Mouse (Mus musculus) lung, embryonic 16.5 days (tissue): ENCODE measurements around the gene Efcab12. TPM values are rescaled to one million over a fixed set of nuclear protein-coding genes. Genes with fewer than 3 reads are reported as not detected.
A peak's percentile ranks its signal among the peaks of the same experiment; 100 is the strongest.
"Not testable (repeated sequence)": the region's sequence is repeated elsewhere in the genome, so short reads cannot be mapped to it uniquely, and the experiment has no call there.

ENCODE experiments used
- ATAC-seq: fragments of 200-750 bp; cut with Nextera tagmentation; 2 replicates; pipeline ENCODE4 v1.8.0; 2017; ENCODE audit warnings: low read depth, mild to moderate bottlenecking, moderate library complexity
- H3K27ac ChIP-seq: fragments of 300-500 bp; sonication (generic); 2 replicates; pipeline ENCODE4 v1.5.1; 2014; ENCODE audit warnings: mild to moderate bottlenecking, control low read depth, low read length
- H3K27me3 ChIP-seq: fragments of 300-500 bp; sonication (generic); 2 replicates; pipeline ENCODE4 v1.6.1; 2014; ENCODE audit warnings: low read depth, low read length, mixed read lengths; ENCODE audit not compliant: control insufficient read depth, insufficient read depth
- H3K36me3 ChIP-seq: fragments of 300-500 bp; sonication (generic); 2 replicates; pipeline ENCODE4 v1.6.1; 2014; ENCODE audit warnings: low read length; ENCODE audit not compliant: control insufficient read depth, insufficient read depth
- H3K4me1 ChIP-seq: fragments of 300-500 bp; sonication (generic); replicated peaks from 2 replicates; pipeline ENCODE4 v1.6.1; 2014; ENCODE audit warnings: low read length, mixed read lengths; ENCODE audit not compliant: control insufficient read depth, insufficient read depth
- H3K4me2 ChIP-seq: fragments of 300-500 bp; sonication (generic); 2 replicates; pipeline ENCODE4 v1.6.1; 2014; ENCODE audit warnings: low read depth, low read length, control low read depth
- H3K4me3 ChIP-seq: fragments of 300-500 bp; sonication (generic); 2 replicates; pipeline ENCODE4 v1.5.1; 2014; ENCODE audit warnings: mild to moderate bottlenecking, low read length, control low read depth
- H3K9ac ChIP-seq: fragments of 300-500 bp; sonication (generic); 2 replicates; pipeline ENCODE4 v1.6.1; 2014; ENCODE audit warnings: low read length, control low read depth
- H3K9me3 ChIP-seq: fragments of 300-500 bp; sonication (generic); 2 replicates; pipeline ENCODE4 v1.6.1; 2016; ENCODE audit warnings: low read length; ENCODE audit not compliant: control insufficient read depth
- WGBS: fragments of 180-500 bp; shearing (Covaris S2); extraction: QIAGEN DNeasy Blood & Tissue Kit; methylation state at CpG from one replicate; pipeline ENCODE4 v1.1.7; 2014; 5-methylcytosine and 5-hydroxymethylcytosine counted together
- polyA plus RNA-seq: library from polyadenylated mRNA; unstranded; fragments of >200 nt; fragmentation: Nextera tagmentation; extraction: Ambion mirVana; gene quantifications from 2 replicates; pipeline ENCODE4 v1.2.1, GENCODE M21; 2015

The Efcab12 gene
- polyA plus RNA-seq, 1 experiment from 2014 or later: 2.1 TPM

DNA sequence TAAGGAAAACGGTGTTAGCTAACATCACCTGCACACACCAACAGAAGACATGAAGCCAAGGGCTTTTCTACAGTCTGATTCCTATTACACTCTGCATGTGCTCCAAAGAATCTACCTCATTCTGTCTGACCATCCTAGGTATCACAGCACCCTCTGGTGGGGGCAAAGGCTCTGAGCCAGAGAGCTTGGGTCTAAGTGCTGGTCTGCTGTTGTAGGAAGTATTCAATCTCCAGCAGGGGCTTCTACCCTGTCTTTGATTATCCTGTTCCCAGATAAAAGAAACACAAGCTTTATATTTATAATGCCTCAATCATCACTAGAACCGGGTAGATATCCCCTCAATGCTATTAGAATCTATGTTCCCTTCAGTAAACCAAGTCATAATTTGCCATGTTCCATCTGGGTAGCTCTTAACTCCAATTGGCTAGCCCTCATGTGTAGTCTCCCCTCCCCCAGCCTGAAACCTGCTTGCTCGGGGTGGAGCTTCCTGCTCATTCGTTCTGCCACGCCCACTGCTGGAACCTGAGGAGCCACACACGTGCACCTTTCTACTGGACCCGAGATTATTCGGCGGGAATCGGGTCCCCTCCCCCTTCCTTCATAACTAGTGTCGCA, 14.3 kb downstream of the Efcab12 start:
- WGBS: 2% methylated on average over 4 of the region's 11 CpGs
- Histone ChIP-seq H3K4me2 (peak overlapping the region; percentile 46), H3K4me3 (peak overlapping the region; percentile 28), H3K27ac (peak overlapping the region; percentile 31; the same call in 1 of the 2 replicates)
- ATAC-seq: peak; percentile 96
- not testable (repeated sequence) for H3K36me3 ChIP-seq, H3K4me1 ChIP-seq, H3K27me3 ChIP-seq, H3K9ac ChIP-seq, H3K9me3 ChIP-seq

- Histone ChIP-seq H3K9ac (no peak overlapping the region), H3K9me3 (no peaks in the 10 kb centered on the region), H3K27me3 (no peaks in the 10 kb centered on the region), H3K27ac (no peak overlapping the region), H3K4me3 (no peak overlapping the region), H3K4me1 (no peaks in the 10 kb centered on the region), H3K36me3 (no peaks in the 10 kb centered on the region), H3K4me2 (no peak overlapping the region)
- ATAC-seq: no peak
- WGBS: 65% methylated on average over 8 of the region's 8 CpGs
These were observed 16.8 kb downstream of the Efcab12 start for GRCm38 (mm10) chr6:115821216-115821993.

DNA sequence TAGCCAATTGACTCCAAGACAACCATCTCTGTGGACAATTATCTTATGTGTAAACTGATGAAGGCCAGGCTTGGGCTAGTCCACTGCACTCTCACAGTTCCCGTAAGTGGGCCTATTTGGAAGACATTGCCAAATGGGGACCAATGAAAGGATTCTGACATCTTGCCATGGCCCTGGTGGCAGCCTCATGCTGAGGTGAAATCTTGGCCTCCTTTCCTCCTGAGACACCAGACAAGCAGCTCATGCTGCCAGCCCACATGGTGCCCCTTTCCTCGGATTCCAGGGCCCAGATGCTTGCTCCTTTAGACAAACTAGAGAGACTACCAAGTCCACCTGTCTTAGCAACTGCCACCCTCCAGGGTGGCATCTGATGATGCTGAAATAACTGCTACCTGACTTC, 20.1 kb downstream of the Efcab12 start:
- Histone ChIP-seq H3K27me3 (no peaks in the 10 kb centered on the region), H3K9me3 (no peaks in the 10 kb centered on the region), H3K36me3 (no peaks in the 10 kb centered on the region), H3K9ac (no peak overlapping the region), H3K4me2 (no peak overlapping the region), H3K4me3 (no peak overlapping the region), H3K4me1 (no peaks in the 10 kb centered on the region), H3K27ac (no peak overlapping the region)
- WGBS: 59% methylated on average over 2 of the region's 2 CpGs
- ATAC-seq: no peak

GRCm38 (mm10) chr6:115815041-115815440, 23.2 kb downstream of the Efcab12 start:
- Histone ChIP-seq H3K4me2 (no peak overlapping the region), H3K9me3 (no peaks in the 10 kb centered on the region), H3K36me3 (no peaks in the 10 kb centered on the region), H3K9ac (no peak overlapping the region), H3K4me1 (no peaks in the 10 kb centered on the region), H3K4me3 (no peak overlapping the region), H3K27ac (no peak overlapping the region), H3K27me3 (no peaks in the 10 kb centered on the region)
- WGBS: 70% methylated on average over 4 of the region's 4 CpGs
- ATAC-seq: no peak

DNA sequence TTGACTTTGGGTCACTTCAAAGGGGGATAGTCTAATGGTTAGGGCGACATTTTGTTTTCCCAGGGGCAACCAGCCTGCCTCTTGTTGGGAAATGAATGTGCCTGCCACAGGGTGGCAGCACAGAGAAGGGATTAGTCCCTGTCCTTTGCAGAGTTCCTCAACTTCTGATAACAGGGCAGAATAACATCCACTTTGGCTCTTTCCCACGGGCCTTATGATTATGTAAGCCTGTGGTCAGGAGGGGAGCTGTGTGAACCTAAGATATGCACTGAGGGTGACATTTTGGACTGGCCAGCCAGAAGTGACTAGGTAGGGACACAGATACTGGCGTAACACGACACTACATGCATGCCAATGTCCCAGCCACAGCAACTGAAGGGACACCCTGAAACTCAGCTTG, 24.1 kb downstream of the Efcab12 start:
- H3K4me3 ChIP-seq: no peak overlapping the region
- H3K9ac ChIP-seq: no peak overlapping the region; the same call in 1 of the 2 replicates
- H3K4me1 ChIP-seq: no peaks in the 10 kb centered on the region
- 28% methylated on average over 4 of the region's 4 CpGs for WGBS
- no peaks in the 10 kb centered on the region for H3K27me3 ChIP-seq
- no peak overlapping the region for H3K27ac ChIP-seq
- no peaks in the 10 kb centered on the region for H3K36me3 ChIP-seq
- no peak overlapping the region for H3K4me2 ChIP-seq
- ATAC-seq: peak; percentile 32; the same call in 1 of the 2 replicates
- H3K9me3 ChIP-seq: no peaks in the 10 kb centered on the region

DNA sequence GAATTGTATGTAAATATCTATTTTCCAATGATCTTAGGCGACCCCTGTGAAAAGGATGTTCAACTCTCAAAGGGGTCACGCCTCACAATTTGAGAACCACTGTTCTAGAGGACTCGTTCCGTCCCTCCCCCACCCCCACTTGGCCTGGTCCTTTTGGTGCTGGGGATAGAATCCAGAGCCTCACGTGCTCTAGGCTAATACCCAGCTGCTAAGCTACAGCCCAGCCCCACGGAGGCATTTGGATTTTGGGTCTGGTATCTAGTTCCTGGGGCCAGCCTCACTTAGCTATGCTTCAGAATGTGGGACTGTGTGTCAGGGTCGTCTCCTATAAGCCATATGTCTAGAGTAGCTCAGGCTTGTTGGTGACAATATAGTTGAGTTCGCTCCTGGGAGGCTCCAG, 26.6 kb downstream of the Efcab12 start:
- H3K9me3 ChIP-seq: no peaks in the 10 kb centered on the region
- WGBS: 62% methylated on average over 8 of the region's 8 CpGs
- ATAC-seq: no peak

DNA sequence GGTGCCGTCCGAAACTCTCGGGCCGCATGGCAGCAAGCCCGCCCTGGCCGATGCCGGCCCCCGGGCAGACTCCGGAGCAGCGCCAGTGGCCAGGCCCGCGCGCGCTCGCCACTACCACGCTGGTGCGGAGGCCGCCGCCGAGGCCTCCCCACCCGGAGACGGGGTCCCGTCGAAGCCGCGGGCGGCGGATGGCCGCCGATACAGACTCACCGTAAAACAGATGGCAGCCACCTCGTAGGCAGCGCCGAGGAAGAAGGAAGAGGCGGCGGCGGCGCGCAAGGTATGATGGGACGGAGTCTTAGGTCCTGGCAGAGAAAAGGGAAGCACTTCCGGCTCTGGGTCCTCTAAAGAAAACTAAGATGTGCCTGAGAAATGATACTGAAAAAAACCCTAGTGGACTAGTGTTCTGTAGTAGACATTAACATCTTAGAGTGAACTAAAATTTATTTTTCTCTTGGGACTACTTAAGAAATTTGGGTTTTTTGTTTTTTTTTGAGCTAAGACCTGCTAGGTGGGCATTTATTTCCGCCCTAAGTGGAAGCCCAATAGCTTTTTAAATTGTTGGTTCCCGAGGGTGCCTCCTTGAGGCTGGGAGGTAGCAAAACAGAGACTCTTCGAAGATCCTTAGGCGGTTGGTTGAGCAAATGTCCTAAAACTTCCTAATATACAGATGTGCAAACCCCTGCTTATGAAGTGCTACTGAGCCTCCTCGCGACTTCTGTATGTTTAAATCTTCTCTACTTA, 29.6 kb downstream of the Efcab12 start, which contains the start of gene Rpl32:
Gene Rpl32, minus strand, starts transcription at position 260 of the 744 bp plus-strand sequence.
- Histone ChIP-seq H3K36me3 (peaks cover 30% of the 10 kb centered on the region), H3K27ac (peak within 1 kb of the TSS; percentile 90)
- WGBS: under 1% methylated on average over 47 of the region's 47 CpGs

More for the DNA sequence above, 26.6 kb downstream of the Efcab12 start:
- H3K27me3 ChIP-seq: no peaks in the 10 kb centered on the region
- H3K4me3 ChIP-seq: no peak overlapping the region
- H3K4me2 ChIP-seq: no peak overlapping the region
- H3K36me3 ChIP-seq: peaks cover 7% of the 10 kb centered on the region; the same call in 1 of the 2 replicates
- no peak overlapping the region for H3K27ac ChIP-seq
- no peak overlapping the region for H3K9ac ChIP-seq
- peaks cover 9% of the 10 kb centered on the region for H3K4me1 ChIP-seq

DNA sequence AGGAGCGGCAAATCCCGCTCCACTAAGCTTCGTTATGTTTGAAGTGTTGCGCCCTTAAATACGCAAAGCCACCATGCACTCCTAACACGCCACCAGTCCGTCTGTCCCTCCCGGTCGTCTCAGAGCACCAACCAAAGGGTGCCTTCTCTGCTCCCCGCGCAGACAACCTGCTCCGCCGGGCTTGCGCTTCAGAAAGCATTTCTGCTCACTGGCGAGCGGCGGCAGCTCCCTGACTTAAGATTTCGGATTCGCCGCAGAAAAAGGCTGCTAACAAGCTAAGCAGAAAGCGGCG, 30.1 kb downstream of the Efcab12 start:
- WGBS: under 1% methylated on average over 22 of the region's 22 CpGs
- H3K9me3 ChIP-seq: no peaks in the 10 kb centered on the region
- peaks cover 30% of the 10 kb centered on the region for H3K36me3 ChIP-seq
- peak overlapping the region; percentile 100 for H3K4me3 ChIP-seq
- peak overlapping the region; percentile 100 for H3K9ac ChIP-seq
- H3K4me1 ChIP-seq: peaks cover 17% of the 10 kb centered on the region
- peak overlapping the region; percentile 90 for H3K27ac ChIP-seq
- peak overlapping the region; percentile 93 for H3K4me2 ChIP-seq
- H3K27me3 ChIP-seq: no peaks in the 10 kb centered on the region
- ATAC-seq: no peak

More for the DNA sequence above, 29.6 kb downstream of the Efcab12 start, which contains the start of gene Rpl32:
- Histone ChIP-seq H3K27me3 (no peaks in the 10 kb centered on the region), H3K4me1 (peaks cover 17% of the 10 kb centered on the region), H3K9ac (peak within 1 kb of the TSS; percentile 100), H3K4me2 (peak within 1 kb of the TSS; percentile 93), H3K4me3 (peak within 1 kb of the TSS; percentile 100), H3K9me3 (no peaks in the 10 kb centered on the region)
- peak; percentile 89 for ATAC-seq
